Mouse (Mus musculus) cerebral cortex, adult 2 months (tissue): ENCODE measurements around the gene Hspb2.

Experiments
- WGBS: fragments of 180-500 bp; shearing (Covaris S2); methylation state at CpG from one replicate; pipeline ENCODE4 v1.1.7; 2018; 5-methylcytosine and 5-hydroxymethylcytosine counted together

Hspb2 gene

DNA sequence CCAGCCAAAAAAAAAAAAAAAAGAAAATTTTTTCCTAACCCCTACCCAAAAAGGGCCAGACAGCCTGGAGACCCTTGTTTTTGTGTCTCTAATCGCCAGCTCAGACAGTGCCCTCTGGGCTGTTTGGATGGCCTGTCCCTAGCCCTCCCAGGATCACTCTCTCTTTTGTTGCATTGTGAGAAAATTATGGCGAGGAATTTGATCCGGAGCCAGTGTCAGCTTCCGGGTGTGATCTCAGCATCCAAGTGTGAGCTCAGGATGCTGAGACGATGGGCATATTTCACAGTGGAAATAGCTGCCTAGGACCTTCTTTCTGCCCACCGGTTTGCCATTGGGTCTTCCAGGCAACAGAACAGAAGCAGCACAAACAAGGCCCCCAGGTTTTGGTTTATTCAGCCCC is 1.4 kb downstream of the Hspb2 start:
- WGBS, result 54% methylated on average over 6 of the region's 6 CpGs

DNA sequence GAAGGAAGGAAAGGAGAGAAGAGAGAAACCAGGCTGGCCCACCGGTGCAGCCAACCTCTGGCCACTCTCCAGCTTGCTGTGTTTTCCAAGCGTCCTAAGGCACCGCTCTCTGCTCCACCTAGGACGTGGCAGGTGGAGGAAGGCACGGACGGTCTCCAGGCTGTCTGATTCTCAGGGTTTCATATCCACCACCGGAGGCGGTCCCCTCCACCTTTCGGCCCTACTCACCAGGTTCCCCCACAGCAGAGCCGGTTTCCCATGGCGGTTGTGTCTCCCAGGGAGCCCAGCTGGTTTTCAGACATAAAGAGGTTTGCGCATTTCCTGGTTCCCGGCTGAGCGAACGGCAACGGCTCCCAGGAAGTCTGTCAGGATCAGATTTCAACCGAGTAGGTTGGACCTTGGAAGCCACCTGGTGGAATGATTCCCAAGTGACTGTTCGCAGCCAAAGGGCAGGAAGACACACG is 5.9 kb downstream of the Hspb2 start, which contains the start of gene 2310030G06Rik:
2310030G06Rik (minus strand) TSS at position 323 of the 464 bp plus-strand sequence.
- 14% methylated on average over 19 of the region's 19 CpGs for WGBS

DNA sequence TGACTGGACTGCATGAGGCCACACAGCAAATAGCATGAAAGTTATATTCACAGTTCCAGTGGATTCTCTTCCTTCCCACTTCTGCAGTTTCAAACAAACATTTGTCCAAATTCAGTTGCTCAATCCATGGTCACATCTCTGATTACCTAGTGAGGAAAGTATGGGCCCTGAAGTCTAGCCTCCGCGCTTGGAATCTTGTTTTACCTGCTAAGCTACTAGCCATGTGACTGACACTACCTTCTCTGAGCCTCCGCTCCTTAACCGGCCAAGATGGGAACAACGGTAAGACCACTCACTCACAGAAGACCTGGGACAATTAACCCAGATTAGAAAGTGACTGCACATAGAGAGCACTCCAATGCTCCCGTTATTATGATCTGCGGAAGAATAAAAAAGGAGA is 6.3 kb downstream of the Hspb2 start:
- WGBS, result 39% methylated on average over 7 of the region's 7 CpGs

DNA sequence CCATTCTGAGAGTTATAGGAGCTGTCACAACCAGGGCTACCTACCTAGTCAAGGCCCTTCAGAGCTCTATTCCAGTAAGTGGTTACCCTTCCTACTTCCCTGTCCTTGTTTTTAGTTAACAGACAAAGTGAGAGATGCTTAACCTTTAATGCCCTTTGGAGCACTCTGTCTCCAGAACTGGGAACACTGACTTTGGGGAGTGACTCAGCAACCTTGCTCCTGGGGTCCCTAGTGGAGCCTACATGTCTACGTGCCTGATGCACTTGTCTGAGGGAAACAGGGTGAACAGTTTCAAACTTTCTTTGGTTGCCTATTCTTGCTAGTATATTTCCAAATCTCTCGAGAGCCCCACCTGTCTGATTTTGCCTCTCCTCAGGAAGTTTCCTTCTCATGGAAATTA is 9.4 kb downstream of the Hspb2 start:
- 81% methylated on average over 2 of the region's 2 CpGs for WGBS

DNA sequence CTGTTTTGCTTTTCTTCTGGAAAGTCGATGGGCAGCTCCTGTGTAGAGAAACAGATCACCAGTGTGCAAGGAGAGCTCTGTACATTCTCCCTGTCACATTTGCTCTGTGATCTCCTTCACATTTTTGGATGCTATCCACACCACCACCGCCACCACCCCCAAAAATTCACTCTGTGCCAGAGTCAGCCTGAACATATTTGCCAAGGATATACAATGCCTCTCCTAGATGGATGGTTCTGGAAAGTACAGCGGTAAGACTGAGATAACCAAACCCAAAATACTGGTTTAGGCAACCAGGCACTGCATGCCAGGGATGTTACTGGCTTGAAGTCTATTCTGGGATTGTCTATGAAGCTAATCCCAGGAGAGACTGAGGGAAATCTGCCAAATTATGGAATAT is 9.9 kb downstream of the Hspb2 start:
- 65% methylated on average over 3 of the region's 3 CpGs for WGBS

DNA sequence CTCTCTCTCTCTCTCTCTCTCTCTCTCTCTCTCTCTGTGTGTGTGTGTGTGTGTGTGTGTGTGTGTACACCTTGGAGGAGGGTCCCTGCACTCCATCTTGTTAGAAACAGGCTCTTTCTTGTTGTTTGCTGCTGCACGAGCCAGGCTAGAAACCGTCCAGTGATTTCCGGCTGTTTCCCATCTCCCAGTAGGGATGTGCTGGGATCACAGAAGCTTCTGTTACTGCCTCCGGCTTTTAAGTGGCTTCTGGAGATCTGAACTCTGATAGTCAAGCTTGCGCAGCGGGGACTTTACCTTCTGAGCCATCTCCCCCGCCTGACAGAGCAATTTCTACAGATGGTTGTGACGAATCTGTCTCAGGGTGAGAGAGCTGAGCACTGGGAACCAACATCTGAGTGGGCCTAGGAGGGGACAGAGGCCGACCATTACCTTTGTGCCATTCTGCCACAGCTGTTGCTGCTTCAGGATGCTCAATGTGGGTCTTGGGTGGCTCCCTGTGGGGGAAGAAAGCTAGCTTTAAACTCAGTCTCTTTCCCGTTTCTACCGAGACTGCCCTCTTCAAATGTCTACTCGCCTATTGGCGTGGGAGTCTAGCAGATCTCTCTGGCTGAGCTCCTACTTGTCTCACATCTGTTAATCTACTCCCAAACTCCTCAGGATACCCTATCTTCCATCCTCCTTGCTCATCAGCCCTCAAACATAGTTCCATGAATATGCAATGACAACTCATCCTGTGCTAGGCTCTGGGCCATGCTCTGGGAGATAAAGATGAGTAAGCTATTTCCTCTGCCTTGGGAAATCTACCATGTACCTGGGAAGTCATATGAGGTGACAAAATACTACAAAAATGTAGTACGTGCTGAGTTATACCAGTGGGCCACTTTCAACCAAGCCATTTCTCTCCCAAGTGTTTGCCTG is 11.0 kb downstream of the Hspb2 start:
- WGBS, result 67% methylated on average over 14 of the region's 14 CpGs

DNA sequence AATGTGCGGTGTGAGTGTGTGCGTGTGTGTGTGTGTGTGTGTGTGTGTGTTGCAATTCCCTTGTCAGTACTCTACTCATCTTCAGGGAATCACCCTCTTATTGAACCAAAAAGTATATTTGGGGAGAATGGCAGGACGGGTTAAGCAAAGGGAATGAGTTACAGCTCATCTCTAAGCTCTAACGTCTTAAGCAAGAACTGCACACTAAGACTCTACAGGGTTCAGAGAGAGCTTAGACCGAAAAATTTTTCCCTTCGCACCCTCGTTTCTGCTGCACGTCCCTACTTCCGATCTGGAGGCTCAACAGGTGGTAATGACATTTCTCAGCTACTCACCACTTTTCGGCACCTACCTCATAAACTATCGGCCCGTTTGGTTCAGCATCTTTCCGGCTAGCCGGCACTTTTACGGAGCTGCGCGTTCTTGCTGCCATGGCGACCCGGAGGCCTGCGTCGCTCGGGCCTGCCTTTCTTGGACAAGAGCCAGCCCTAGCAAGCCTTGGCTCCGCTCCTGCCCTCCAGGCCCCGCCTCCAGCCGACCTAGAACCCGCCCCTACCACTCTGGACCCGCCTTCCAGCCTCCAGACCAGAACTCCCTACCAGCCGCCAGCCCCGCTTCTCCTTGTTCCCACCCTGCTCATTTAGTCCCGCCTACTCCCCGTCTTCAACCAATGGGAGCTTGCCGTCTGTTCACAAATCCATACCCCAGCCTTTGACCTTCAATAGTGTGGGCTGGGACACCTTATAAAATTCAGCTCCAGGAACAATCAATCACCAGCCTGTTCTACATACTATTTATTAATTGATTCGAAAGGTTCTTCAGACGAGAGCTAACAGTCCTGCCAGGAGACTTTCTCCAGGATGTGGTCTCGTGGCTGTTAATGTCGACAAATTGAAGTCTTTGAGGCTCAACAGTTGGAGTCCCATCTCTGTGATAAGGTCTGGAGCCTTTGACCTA is 13.0 kb downstream of the Hspb2 start, which contains the start of gene Dixdc1:
Dixdc1 (minus strand) TSS at position 604 of the 957 bp plus-strand sequence.
- 12% methylated on average over 36 of the region's 36 CpGs for WGBS

DNA sequence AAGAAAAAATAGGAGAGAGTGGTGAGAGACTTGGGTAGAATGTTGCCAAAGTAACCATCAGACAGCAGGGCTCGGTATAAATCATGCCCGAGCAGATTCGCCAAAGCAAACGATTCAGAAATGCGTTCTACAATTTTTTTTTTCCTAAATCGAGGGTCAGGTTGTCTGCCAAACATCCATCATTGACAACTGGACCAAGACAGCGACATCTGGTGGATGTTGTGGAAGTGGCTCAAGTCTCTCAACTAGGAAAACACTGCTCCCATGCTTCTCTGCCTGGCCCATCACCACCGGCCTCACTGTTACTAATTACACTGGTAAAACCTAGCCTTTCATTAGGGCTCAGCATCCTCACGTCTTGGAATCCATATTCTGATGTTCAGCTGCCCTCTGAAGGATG is 17.2 kb downstream of the Hspb2 start:
- WGBS, result 2% methylated on average over 9 of the region's 9 CpGs

DNA sequence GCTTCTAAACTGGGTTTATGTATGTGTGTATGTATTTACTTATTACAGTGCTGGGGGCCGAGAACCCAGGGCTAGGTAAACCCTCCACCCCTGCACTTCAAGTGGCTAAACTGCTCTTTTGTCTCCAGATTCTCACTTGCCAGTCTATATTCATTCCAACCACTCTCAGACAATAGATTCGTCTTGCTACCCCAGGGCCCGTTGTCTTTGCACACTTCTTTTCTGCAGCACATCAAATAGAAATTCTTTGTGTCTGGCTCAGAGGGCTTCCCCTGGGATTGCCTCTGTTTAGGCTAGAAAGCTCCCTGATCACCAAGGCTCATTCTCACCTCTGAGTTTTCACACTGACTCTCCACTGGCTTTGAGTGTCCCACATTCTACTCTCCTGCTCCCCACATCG is 19.6 kb downstream of the Hspb2 start:
- 56% methylated on average over 4 of the region's 4 CpGs for WGBS

DNA sequence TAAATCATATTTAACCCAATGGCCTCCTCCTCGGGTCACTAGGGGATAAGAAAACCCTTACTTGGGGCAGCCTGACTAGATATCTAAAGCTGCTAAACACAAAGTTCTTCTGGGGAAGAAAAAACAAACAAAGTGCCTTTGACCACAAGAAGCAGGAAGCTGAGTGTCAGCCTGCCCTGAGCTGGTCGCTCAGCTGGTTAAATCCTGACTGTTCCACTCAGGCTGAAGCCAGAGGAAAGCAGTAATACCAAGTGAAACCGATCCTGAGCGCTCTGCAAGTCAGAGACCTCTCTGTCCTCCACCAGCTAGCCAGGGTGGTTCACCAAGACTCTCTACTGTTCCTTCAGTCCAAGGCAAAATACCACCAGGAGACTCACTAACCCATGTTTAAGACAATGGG is 22.6 kb downstream of the Hspb2 start:
- WGBS, result 67% methylated on average over 4 of the region's 4 CpGs

DNA sequence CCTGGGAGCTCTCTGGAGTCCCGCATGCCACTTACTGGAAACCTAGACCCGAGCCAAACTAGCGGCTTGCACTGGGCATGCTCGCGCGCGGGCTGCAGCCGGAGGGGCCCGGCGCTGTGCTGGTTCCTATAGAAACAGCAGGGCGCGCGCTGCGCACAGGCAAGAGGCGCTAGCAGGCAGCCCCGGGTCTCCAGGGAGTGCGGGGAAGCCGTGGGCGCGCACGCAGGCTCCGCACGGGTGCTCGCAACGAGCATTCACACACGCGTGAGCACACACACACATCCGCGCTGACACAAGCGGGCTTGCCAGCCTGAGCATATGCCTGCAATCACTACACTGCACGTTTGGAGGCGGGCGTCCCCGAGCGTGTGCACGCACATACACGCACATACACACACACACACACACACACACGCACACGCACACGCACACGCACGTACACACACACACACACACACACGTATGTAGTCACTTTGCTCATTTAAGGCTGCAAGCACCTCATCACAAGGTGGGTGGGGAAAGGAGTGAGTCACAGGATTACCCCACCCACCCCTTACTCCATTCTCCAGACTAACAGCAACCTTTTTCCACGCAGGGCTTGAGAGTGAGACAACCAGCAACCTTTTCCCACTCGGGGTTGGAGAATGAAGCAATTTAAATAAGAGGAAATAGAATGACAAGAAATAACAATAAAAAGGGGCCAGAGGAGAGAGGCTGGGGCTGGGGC is 24.1 kb downstream of the Hspb2 start:
- WGBS, result under 1% methylated on average over 45 of the region's 45 CpGs

DNA sequence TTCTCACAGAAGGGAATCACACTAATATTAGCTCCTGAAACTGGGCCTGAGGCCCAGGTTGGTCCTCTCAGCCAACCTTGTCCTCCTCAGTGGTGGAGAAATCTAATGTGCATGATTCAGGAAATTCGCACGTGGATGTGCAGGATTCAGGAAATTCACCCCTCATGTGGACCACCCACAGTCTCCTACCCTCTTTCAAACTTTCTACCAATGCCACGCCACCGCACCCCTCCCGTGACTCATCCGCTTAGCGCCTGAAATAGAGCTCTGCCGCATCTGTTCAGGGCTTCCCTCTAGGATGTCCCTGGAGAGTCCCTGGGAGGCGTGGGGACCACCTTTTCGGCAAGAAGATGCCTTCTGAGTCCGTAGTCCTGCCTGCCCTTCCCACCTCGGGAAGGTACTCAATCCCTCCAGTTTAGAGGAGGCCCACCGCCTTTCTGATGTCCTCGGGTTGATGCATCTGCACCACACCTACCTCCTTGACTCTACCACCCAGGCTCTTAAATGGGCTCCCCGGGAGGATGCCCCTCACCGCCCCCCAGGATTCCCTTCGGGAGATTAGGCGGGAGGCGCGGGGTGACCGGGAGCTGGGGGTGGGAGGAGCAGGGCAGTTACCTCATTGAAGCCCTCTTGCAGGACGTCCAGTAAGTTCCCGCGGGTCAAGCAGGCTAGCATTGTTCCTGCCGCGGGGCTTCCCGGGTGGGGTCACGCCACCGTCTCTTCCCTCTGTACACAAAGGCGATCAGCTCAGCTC is 24.8 kb downstream of the Hspb2 start:
- 12% methylated on average over 30 of the region's 30 CpGs for WGBS

DNA sequence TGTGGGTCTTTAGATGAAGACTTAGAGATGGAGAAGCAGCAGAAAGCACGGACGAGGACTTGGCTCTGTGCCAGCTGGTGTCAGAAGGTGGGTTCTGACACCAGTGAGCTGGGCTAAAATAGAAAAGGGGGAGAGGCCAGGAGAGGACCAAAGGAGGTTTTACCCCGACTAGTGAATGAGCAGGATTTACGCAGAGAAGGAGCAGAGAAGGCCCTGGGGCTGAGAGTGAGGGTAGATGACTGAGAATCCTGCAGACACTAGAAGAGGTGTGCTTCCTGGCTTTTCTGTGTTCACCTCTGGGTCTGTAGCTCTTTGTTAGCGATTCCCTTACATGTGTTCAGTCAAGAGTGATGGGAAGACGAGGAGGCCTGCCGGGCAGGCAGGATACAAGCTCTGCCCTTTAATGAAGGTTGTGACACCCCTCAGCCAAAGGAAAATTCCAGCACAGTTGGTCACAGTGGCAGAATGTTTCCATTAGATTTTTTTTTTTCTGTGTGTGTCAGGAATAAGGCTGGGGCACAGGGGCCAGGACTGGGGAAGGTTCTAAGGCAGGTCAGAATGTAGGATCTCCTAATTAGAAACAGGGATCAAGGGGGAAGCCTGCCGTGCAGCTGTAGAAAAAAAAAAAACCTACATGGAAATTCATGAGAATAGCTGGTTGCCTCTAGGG is 26.1 kb downstream of the Hspb2 start:
- WGBS, result 56% methylated on average over 8 of the region's 8 CpGs

DNA sequence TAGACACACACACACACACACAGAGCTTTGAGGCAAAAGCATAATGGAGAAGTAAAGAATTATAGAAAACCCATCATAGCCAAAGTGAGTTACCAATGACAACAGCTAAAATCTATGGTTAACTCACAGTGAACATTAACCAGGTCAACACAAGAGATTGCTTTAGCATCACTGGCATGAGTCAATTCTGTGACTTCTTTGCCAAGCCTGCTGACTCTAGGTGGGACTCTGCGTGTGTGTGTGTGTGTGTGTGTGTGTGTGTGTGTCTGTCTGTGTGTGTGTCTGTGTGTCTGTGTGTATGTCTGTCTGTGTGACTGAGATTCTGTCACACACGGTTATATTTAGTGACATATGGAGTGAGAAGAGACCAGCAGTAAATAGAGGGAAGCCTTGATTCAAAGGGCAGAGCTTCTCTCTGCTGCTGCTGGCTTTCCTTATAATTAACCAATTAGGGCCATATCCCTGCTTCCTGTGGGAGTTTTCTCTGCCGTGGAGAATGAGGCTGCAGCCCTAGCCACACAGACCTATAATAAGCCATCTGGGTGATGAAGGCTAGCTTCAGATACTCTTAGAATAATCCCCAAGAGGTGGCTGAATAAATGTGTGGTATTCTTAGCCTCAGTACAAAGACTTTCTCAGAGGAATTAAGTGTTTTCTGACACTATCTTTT is 27.4 kb downstream of the Hspb2 start:
- 33% methylated on average over 3 of the region's 3 CpGs for WGBS

DNA sequence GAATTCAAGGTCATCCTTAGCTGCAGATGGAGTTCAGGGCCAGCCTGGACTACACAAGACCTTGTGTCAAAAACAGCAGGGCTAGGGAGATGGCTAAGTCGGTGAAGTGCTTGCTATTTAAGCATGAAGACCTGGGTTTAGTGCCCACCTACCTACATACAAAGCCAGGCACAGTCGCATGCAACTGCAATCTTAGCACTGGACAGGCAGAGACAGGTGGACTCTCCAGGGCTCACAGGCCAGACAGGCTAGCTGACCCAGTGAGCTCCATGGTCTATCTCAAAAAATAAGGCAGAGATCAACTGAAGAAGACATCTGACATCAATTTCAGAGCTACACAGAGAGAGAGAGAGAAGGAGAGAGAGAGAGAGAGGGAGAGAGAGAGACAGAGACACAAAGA is 28.0 kb downstream of the Hspb2 start:
- whole genome bisulfite sequencing, result 87% methylated on average over 2 of the region's 2 CpGs

DNA sequence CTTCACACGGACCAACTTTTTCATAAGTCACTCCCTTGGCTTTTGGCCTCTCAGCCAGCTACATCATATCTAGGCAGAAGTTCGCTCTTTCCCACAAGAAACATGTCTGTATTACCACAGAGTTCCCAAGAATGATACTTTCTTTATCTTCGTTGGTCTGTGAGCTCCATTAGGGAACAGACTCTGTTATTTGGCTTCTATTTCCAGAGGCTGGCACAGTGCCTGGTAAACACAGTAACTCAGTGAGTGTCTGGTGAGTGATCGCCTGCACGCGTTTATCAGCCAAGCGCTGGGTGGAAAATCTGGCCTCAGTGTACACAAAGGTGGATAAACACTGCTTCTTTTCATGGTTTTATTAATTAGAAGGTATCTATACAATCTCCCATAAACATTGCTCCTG is 28.7 kb downstream of the Hspb2 start:
- WGBS, result 44% methylated on average over 7 of the region's 7 CpGs

DNA sequence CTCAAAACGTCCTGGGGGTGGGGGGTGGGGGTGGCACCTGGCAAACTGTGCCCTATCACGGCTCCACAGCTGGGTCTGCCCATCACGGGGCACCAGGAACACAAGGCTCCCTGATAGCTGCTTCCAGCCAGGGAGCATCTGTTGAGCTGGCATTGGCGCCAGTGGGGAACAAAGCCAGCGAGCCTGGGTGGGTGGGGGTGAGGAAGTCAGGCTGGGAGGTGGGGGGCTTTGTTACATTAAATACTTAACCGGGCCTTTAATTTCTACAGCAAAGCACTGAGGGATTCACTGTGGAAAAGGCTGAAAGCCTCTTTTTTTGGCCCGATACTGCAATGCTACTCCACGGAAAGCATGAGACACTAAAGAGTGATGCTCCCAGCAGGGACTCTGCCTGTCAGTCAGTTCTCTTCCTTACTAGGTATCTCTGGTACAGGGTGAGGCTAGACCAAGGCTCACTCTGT is 29.7 kb downstream of the Hspb2 start:
- 30% methylated on average over 8 of the region's 8 CpGs for WGBS

DNA sequence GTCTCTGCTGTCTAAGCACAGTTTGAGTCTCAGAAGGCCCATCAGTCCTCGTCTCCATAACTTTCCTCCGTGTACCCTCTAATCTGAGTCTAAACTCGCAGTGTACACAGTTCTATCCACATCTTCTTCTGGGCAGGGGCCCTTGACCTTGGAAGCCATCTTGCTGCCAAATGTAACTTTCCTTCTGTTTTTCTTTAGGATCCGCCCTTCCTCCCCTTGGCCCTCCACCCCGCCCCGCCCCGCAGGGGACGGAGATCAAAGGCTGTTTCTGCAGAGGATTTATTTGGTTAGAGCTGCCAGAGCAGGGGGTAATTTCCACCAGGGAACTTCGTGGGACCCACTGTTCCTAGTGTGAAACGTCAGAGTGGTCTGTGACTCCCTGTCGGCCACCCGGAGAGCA is 31.1 kb downstream of the Hspb2 start:
- WGBS, result 66% methylated on average over 12 of the region's 12 CpGs

DNA sequence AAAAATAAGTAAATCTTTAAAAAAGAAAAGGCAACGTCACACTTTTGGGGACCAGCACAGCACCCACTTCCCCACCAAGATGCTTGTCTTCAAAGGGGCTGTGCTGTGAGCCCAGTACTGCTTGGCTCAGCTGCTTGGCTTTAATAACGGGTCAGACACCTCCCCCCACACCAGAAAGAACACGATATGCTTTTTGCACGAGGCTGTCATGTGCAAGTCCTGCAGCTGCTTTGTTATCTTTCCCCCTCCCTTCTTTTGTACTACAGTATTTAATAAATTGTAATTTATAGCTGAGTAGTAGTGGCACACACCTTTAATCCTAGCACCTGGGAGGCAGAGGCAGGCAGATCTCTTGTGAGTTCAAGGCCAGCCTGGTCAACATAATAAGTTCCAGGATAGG is 33.3 kb downstream of the Hspb2 start:
- 75% methylated on average over 4 of the region's 4 CpGs for WGBS

DNA sequence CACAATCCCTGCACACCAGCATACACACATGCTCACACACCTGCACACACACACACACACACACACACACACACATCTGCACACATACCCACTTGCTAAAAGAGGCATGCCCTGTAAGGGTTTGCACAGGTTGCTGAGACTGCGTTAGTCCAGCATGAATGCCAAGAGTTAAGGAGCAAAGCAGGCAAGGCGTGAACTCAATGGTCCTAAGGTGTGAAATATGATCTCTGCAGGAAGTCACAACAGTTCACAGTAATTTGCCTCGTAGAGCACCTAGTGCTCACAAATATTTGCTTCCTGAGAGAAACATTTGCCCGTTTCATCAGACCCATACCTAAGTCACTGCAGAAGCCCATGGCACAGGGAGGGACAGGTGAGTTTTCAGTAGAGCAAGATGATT is 38.0 kb downstream of the Hspb2 start:
- 74% methylated on average over 4 of the region's 4 CpGs for WGBS
